8 mouse cellular contexts compared by ENCODE assay signal in genomic region chr9:121277118-121278060, GRCm38 (mm10). TPM values are rescaled to one million over a fixed set of nuclear protein-coding genes. Genes with fewer than 3 reads are reported as not detected.
DNase-seq lines count a peak whose midpoint lies in the region; ATAC-seq lines count a peak whose summit lies in the region.

Gene Ulk4 (minus strand): TSS chr9:121277197.

- peak within 1 kb of the TSS; percentile 78 for H3K9ac ChIP-seq in heart, embryonic 14.5 days (ENCODE audit: low read length)
- peak within 1 kb of the TSS; percentile 67 for H3K9ac ChIP-seq in liver, embryonic 13.5 days
- H3K9ac ChIP-seq in stomach, embryonic 16.5 days (ENCODE audit: low read length), result peak within 1 kb of the TSS; percentile 87

- under 1% methylated on average over 59 of the region's 59 CpGs for WGBS in heart, embryonic 14.5 days
- WGBS in liver, embryonic 13.5 days (ENCODE audit: insufficient replicate concordance), result under 1% methylated on average over 59 of the region's 59 CpGs
- WGBS in stomach, embryonic 16.5 days, result under 1% methylated on average over 59 of the region's 59 CpGs

- no peaks in the 10 kb centered on the region for H3K27me3 ChIP-seq in heart, embryonic 14.5 days (ENCODE audit: control insufficient read depth, insufficient read depth, low read length)
- H3K27me3 ChIP-seq in liver, embryonic 13.5 days, result no peaks in the 10 kb centered on the region
- H3K27me3 ChIP-seq in stomach, embryonic 16.5 days (ENCODE audit: control insufficient read depth, insufficient read depth, low read length), result no peaks in the 10 kb centered on the region

- H3K4me1 ChIP-seq in brown adipose tissue, adult 24 weeks (ENCODE audit: control insufficient read depth, insufficient read depth, insufficient read length, low read length), result no peaks in the 10 kb centered on the region; the same call in 1 of the 2 replicates
- H3K4me1 ChIP-seq in heart, embryonic 14.5 days (ENCODE audit: control insufficient read depth in 2 of 2, insufficient read depth in 2 of 2, low read length in 2 of 2), result peaks cover 2 to 7% of the 10 kb centered on the region in 2 experiments; a peak in 2 of 4 replicates
- peaks cover 17% of the 10 kb centered on the region for H3K4me1 ChIP-seq in liver, embryonic 13.5 days (replicated peaks)
- no peaks in the 10 kb centered on the region for H3K4me1 ChIP-seq in stomach, embryonic 16.5 days (ENCODE audit: control insufficient read depth, insufficient read depth, low read length)

- no peaks in the 10 kb centered on the region for H3K36me3 ChIP-seq in heart, embryonic 14.5 days (ENCODE audit: control insufficient read depth, insufficient read depth, low read length)
- no peaks in the 10 kb centered on the region for H3K36me3 ChIP-seq in liver, embryonic 13.5 days
- H3K36me3 ChIP-seq in stomach, embryonic 16.5 days (ENCODE audit: control insufficient read depth, insufficient read depth, low read length), result no peaks in the 10 kb centered on the region

- peak within 1 kb of the TSS; percentile 83 for H3K4me3 ChIP-seq in brown adipose tissue, adult 24 weeks (ENCODE audit: insufficient read depth, low read depth, low read length)
- H3K4me3 ChIP-seq in heart, embryonic 14.5 days (ENCODE audit: control insufficient read depth in 1 of 2, insufficient read depth in 1 of 2, low read depth in 1 of 2, low read length in 2 of 2), result peak within 1 kb of the TSS; percentile 72 to 76
- peak within 1 kb of the TSS; percentile 77 for H3K4me3 ChIP-seq in liver, embryonic 13.5 days (replicated peaks)
- H3K4me3 ChIP-seq in stomach, embryonic 16.5 days (replicated peaks; ENCODE audit: low read length), result peak within 1 kb of the TSS; percentile 81

- H3K9me3 ChIP-seq in heart, embryonic 14.5 days (ENCODE audit: control insufficient read depth, low read length), result peaks cover 3% of the 10 kb centered on the region; the same call in 1 of the 2 replicates
- H3K9me3 ChIP-seq in liver, embryonic 13.5 days (replicated peaks), result no peaks in the 10 kb centered on the region
- H3K9me3 ChIP-seq in stomach, embryonic 16.5 days (replicated peaks; ENCODE audit: control insufficient read depth, low read length), result 0 out of 2 replicates have a peak, but pooled peaks cover 2% of the 10 kb centered on the region

- ATAC-seq in heart, embryonic 14.5 days (ENCODE audit: insufficient number of reproducible peaks, insufficient read depth, low FRiP score, low read depth), result peak; percentile 93
- ATAC-seq in liver, embryonic 13.5 days (ENCODE audit: low read depth), result peak; percentile 96
- peak; percentile 96 for ATAC-seq in stomach, embryonic 16.5 days (ENCODE audit: insufficient read depth, low FRiP score)

- DNase-seq in CD4-positive, CD25-positive, alpha-beta regulatory T cell, adult 2 months (ENCODE audit: low read depth, low spot score), result peak; percentile 91
- peak; percentile 87 for DNase-seq in fibroblast of lung, adult 2 months (ENCODE audit: low read depth)
- DNase-seq in kidney, postnatal 14 days, result peak; percentile 95
- peak; percentile 87 for DNase-seq in liver, embryonic 13.5 days
- peak; percentile 97 for DNase-seq in neural tube, embryonic 10.5 days (ENCODE audit: extremely low spot score, low spot score)

- peak within 1 kb of the TSS; percentile 90 for H3K4me2 ChIP-seq in heart, embryonic 14.5 days (ENCODE audit: low read length)
- H3K4me2 ChIP-seq in liver, embryonic 13.5 days, result peak within 1 kb of the TSS; percentile 87
- H3K4me2 ChIP-seq in stomach, embryonic 16.5 days (ENCODE audit: low read depth, low read length), result peak within 1 kb of the TSS; percentile 69

- H3K27ac ChIP-seq in brown adipose tissue, adult 24 weeks (replicated peaks; ENCODE audit: low read depth, low read length), result peak within 1 kb of the TSS; percentile 49
- H3K27ac ChIP-seq in heart, embryonic 14.5 days (replicated peaks in 1 of 2; ENCODE audit: control insufficient read depth in 1 of 2, insufficient read depth in 1 of 2, low read depth in 2 of 2, low read length in 2 of 2), result peak within 1 kb of the TSS; percentile 52 to 74; a peak in 3 of 4 replicates
- H3K27ac ChIP-seq in liver, embryonic 13.5 days, result peak within 1 kb of the TSS; percentile 39; the same call in 1 of the 2 replicates
- peak within 1 kb of the TSS; percentile 79 for H3K27ac ChIP-seq in stomach, embryonic 16.5 days (ENCODE audit: low read length)

RNA-seq across cellular contexts. Expression of gene Ulk4, which starts in this region (rescaled TPM):
- 4.4 TPM in 1 of 2 replicates, not detected in the other for polyA plus RNA-seq in brown adipose tissue, adult 24 weeks (2012; ENCODE audit: insufficient read depth, insufficient read length, missing spikeins)
- polyA plus RNA-seq in heart, embryonic 14.5 days (2014; fragmentation: Nextera tagmentation; extraction: Ambion mirVana), result 87.5 and 95.4 TPM in 2 replicates
- polyA plus RNA-seq in liver, embryonic 13.5 days (2015; fragmentation: Nextera tagmentation; extraction: Ambion mirVana), result 37.0 and 43.0 TPM in 2 replicates
- 124 and 156 TPM in 2 replicates for polyA plus RNA-seq in stomach, embryonic 16.5 days (2015; fragmentation: Nextera tagmentation; extraction: Ambion mirVana)

Comparison
In these comparisons a context has a peak if more than half of its experiments do, and no peak if none do; other contexts are left out.
1. Peak in every context shown above with its lines: DNase-seq, ATAC-seq, H3K4me3 ChIP-seq and H3K27ac ChIP-seq.